Mouse (Mus musculus): ENCODE measurements around the gene Tmem198b. TPM values are rescaled to one million over a fixed set of nuclear protein-coding genes. Genes with fewer than 3 reads are reported as not detected.

Gene Tmem198b
- polyA plus RNA-seq (2014; fragmentation: Illumina TruSeq; extraction: RNeasy Lipid Tissue Mini Kit (QIAGEN cat#74804); ENCODE audit: low read depth, low replicate concordance), result 9.2 TPM

DNA sequence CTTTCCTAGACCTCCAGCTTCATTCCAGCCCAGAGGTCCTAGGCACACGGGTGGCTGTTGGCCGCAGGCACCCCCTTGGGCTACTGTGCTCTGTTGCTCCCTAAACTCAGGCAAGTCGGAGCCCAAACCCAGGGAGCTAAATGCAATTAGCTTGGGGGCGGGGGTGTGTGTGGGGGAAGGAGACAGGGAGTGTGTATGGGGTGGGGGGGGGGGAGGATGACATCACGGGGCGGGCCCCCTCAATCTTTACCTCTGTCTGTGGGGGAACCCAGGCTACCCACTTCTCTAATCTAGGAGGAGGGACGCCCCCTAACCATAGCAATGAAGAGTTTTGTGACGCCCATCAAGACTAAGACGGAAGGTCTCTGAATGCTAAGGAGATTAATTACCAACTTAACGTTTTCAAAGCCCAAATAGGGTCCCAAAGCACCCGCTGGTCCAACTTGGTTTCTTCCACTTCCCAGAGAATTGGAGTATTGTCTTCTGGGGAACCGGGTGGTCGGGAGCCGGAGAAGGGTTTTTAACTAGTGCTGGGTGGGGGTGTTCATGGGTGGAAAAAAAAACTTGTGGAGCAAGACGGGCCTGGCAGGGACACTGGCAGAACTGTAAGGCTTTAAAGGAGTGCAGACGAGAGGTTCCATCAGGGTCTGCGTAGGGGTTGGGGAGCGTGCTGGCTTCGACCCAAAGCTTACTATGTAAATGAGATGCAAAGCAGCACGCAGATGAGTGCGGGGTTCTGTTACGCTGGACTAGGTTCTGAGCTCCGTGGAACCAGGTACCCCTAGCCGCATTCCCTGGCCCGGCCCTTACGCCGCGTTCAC lies at the start of gene Tmem198b:
Tmem198b (minus strand) TSS at position 100 of the 821 bp plus-strand sequence.

GRCm38 (mm10) chr10:128821358-128822056 lies 17.3 kb upstream of the Tmem198b start, which contains the start of gene Ormdl2:
Gene Ormdl2 (minus strand): TSS chr10:128821645.

GRCm38 (mm10) chr10:128817033-128817432 lies 12.9 kb upstream of the Tmem198b start, which contains the start of gene Sarnp:
Gene Sarnp (plus strand): TSS chr10:128817333.

DNA sequence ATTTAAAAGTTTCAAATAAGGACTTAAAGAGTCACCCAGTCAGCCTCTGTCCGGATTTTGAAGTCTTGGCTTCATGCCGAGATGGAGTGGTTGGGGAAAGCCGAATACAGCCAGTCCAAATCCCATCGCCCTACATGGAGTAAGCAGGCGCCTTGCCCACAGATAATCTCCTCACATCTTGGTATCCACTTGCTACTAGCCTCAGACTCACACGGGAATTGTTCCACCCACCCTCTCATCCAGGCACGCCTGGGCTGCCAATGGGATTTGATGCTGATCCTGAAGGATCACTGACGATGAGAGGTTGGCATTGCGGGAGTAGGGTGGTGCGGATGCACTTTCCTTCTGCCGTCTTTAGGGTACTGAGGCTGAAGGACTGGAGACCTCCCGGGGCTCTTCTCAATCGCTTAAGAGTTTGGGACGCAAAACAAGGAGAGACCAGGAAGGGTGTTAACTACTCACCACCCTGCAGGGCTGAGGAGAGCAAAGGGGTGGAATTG lies 349 bp downstream of the Tmem198b start, which contains the start of gene Dnajc14:
Dnajc14 (plus strand) TSS at position 292 of the 500 bp plus-strand sequence.

DNA sequence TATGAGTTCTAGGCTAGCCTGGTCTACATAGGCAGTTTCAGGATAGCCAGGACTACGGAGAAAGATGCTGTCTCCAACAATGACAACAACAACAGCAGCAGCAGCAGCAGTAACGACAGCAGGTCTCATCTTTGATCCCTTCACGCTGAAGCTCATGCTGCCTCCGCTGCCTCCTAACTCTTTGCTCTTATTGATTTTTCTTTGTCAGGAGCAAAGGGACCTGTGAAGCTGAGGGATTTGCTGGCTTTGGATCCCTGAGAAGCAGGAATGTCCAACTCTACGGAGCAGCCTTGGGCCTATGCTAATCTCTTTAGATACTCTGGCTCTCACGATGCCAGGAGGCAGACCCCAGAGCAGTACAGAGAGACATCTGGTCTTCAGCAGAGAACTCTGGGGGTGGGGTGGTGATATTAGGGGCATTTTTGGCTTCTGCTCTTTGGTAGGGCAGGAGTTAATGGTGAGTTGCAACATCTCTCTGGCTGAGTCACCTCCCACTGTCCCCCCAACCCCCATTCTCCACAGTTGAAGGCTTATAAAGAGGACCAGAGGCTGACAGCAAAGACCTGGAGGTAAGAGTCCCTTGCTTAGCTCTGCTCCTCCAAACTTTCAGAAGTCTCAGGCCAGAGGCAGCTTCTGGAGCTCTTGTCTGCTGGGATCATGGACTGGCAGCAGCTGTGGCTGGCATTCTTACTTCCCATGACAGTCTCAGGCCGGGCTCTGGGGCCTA lies 13.6 kb downstream of the Tmem198b start, which contains the start of gene Mmp19:
Mmp19 (plus strand) TSS at position 513 of the 727 bp plus-strand sequence.

Other genes starting within 250 kb of the Tmem198b start
- gene Pa2g4, start 238.4 kb downstream of the Tmem198b start, polyA plus RNA-seq (2014; fragmentation: Illumina TruSeq; extraction: RNeasy Lipid Tissue Mini Kit (QIAGEN cat#74804); ENCODE audit: low read depth, low replicate concordance), result 56.0 TPM
- 7.1 TPM for gene Erbb3, start 214.7 kb downstream of the Tmem198b start, polyA plus RNA-seq (2014; fragmentation: Illumina TruSeq; extraction: RNeasy Lipid Tissue Mini Kit (QIAGEN cat#74804); ENCODE audit: low read depth, low replicate concordance)
- gene Rps26, start 177.6 kb downstream of the Tmem198b start, polyA plus RNA-seq (2014; fragmentation: Illumina TruSeq; extraction: RNeasy Lipid Tissue Mini Kit (QIAGEN cat#74804); ENCODE audit: low read depth, low replicate concordance), result 328 TPM
- 0.37 TPM for gene Ikzf4, start 158.4 kb downstream of the Tmem198b start, polyA plus RNA-seq (2014; fragmentation: Illumina TruSeq; extraction: RNeasy Lipid Tissue Mini Kit (QIAGEN cat#74804); ENCODE audit: low read depth, low replicate concordance)
- 27.1 TPM for gene Suox, start 130.3 kb downstream of the Tmem198b start, polyA plus RNA-seq (2014; fragmentation: Illumina TruSeq; extraction: RNeasy Lipid Tissue Mini Kit (QIAGEN cat#74804); ENCODE audit: low read depth, low replicate concordance)
- gene Rab5b, start 108.1 kb downstream of the Tmem198b start, polyA plus RNA-seq (2014; fragmentation: Illumina TruSeq; extraction: RNeasy Lipid Tissue Mini Kit (QIAGEN cat#74804); ENCODE audit: low read depth, low replicate concordance), result 82.2 TPM
- gene Pmel, start 100.2 kb downstream of the Tmem198b start, polyA plus RNA-seq (2014; fragmentation: Illumina TruSeq; extraction: RNeasy Lipid Tissue Mini Kit (QIAGEN cat#74804); ENCODE audit: low read depth, low replicate concordance), result 0.26 TPM
- gene Cdk2, start 99.3 kb downstream of the Tmem198b start, polyA plus RNA-seq (2014; fragmentation: Illumina TruSeq; extraction: RNeasy Lipid Tissue Mini Kit (QIAGEN cat#74804); ENCODE audit: low read depth, low replicate concordance), result 13.9 TPM
- 12.8 TPM for gene Dgka, start 59.5 kb downstream of the Tmem198b start, polyA plus RNA-seq (2014; fragmentation: Illumina TruSeq; extraction: RNeasy Lipid Tissue Mini Kit (QIAGEN cat#74804); ENCODE audit: low read depth, low replicate concordance)
- gene Pym1, start 56.5 kb downstream of the Tmem198b start, polyA plus RNA-seq (2014; fragmentation: Illumina TruSeq; extraction: RNeasy Lipid Tissue Mini Kit (QIAGEN cat#74804); ENCODE audit: low read depth, low replicate concordance), result 9.7 TPM
- 1.7 TPM for gene Mmp19, start 13.5 kb downstream of the Tmem198b start, polyA plus RNA-seq (2014; fragmentation: Illumina TruSeq; extraction: RNeasy Lipid Tissue Mini Kit (QIAGEN cat#74804); ENCODE audit: low read depth, low replicate concordance)
- 30.3 TPM for gene Dnajc14, start 308 bp downstream of the Tmem198b start, polyA plus RNA-seq (2014; fragmentation: Illumina TruSeq; extraction: RNeasy Lipid Tissue Mini Kit (QIAGEN cat#74804); ENCODE audit: low read depth, low replicate concordance)
- 89.3 TPM for gene Sarnp, start 13.0 kb upstream of the Tmem198b start, polyA plus RNA-seq (2014; fragmentation: Illumina TruSeq; extraction: RNeasy Lipid Tissue Mini Kit (QIAGEN cat#74804); ENCODE audit: low read depth, low replicate concordance)
- 14.6 TPM for gene Ormdl2, start 17.3 kb upstream of the Tmem198b start, polyA plus RNA-seq (2014; fragmentation: Illumina TruSeq; extraction: RNeasy Lipid Tissue Mini Kit (QIAGEN cat#74804); ENCODE audit: low read depth, low replicate concordance)
- gene Gdf11, start 87.3 kb upstream of the Tmem198b start, polyA plus RNA-seq (2014; fragmentation: Illumina TruSeq; extraction: RNeasy Lipid Tissue Mini Kit (QIAGEN cat#74804); ENCODE audit: low read depth, low replicate concordance), result 0.97 TPM
- gene Cd63, start 96.6 kb upstream of the Tmem198b start, polyA plus RNA-seq (2014; fragmentation: Illumina TruSeq; extraction: RNeasy Lipid Tissue Mini Kit (QIAGEN cat#74804); ENCODE audit: low read depth, low replicate concordance), result 176 TPM
- 13.4 TPM for gene Rdh5, start 118.5 kb upstream of the Tmem198b start, polyA plus RNA-seq (2014; fragmentation: Illumina TruSeq; extraction: RNeasy Lipid Tissue Mini Kit (QIAGEN cat#74804); ENCODE audit: low read depth, low replicate concordance)
- 352 TPM for gene Bloc1s1, start 119.7 kb upstream of the Tmem198b start, polyA plus RNA-seq (2014; fragmentation: Illumina TruSeq; extraction: RNeasy Lipid Tissue Mini Kit (QIAGEN cat#74804); ENCODE audit: low read depth, low replicate concordance)
- 122 TPM for gene Itga7, start 129.4 kb upstream of the Tmem198b start, polyA plus RNA-seq (2014; fragmentation: Illumina TruSeq; extraction: RNeasy Lipid Tissue Mini Kit (QIAGEN cat#74804); ENCODE audit: low read depth, low replicate concordance)
- not detected for gene Mettl7b, start 156.6 kb upstream of the Tmem198b start, polyA plus RNA-seq (2014; fragmentation: Illumina TruSeq; extraction: RNeasy Lipid Tissue Mini Kit (QIAGEN cat#74804); ENCODE audit: low read depth, low replicate concordance)
- not detected for gene Olfr9, start 185.1 kb upstream of the Tmem198b start, polyA plus RNA-seq (2014; fragmentation: Illumina TruSeq; extraction: RNeasy Lipid Tissue Mini Kit (QIAGEN cat#74804); ENCODE audit: low read depth, low replicate concordance)
- not detected for gene Olfr763, start 206.4 kb upstream of the Tmem198b start, polyA plus RNA-seq (2014; fragmentation: Illumina TruSeq; extraction: RNeasy Lipid Tissue Mini Kit (QIAGEN cat#74804); ENCODE audit: low read depth, low replicate concordance)
- gene Olfr764-ps1, start 235.5 kb upstream of the Tmem198b start, polyA plus RNA-seq (2014; fragmentation: Illumina TruSeq; extraction: RNeasy Lipid Tissue Mini Kit (QIAGEN cat#74804); ENCODE audit: low read depth, low replicate concordance), result not detected
- gene Olfr765, start 245.6 kb upstream of the Tmem198b start, polyA plus RNA-seq (2014; fragmentation: Illumina TruSeq; extraction: RNeasy Lipid Tissue Mini Kit (QIAGEN cat#74804); ENCODE audit: low read depth, low replicate concordance), result not detected

Data from heart, adult 10 weeks (tissue).